Mouse (Mus musculus): ENCODE measurements around the gene Zfp472. TPM values are rescaled to one million over a fixed set of nuclear protein-coding genes. Genes with fewer than 3 reads are reported as not detected.
A peak's percentile ranks its signal among the peaks of the same experiment; 100 is the strongest.
"Not testable (repeated sequence)": the region's sequence is repeated elsewhere in the genome, so short reads cannot be mapped to it uniquely, and the experiment has no call there.

Gene Zfp472
- polyA plus RNA-seq, 1 experiment from 2014 or later, result 9.9 TPM

DNA sequence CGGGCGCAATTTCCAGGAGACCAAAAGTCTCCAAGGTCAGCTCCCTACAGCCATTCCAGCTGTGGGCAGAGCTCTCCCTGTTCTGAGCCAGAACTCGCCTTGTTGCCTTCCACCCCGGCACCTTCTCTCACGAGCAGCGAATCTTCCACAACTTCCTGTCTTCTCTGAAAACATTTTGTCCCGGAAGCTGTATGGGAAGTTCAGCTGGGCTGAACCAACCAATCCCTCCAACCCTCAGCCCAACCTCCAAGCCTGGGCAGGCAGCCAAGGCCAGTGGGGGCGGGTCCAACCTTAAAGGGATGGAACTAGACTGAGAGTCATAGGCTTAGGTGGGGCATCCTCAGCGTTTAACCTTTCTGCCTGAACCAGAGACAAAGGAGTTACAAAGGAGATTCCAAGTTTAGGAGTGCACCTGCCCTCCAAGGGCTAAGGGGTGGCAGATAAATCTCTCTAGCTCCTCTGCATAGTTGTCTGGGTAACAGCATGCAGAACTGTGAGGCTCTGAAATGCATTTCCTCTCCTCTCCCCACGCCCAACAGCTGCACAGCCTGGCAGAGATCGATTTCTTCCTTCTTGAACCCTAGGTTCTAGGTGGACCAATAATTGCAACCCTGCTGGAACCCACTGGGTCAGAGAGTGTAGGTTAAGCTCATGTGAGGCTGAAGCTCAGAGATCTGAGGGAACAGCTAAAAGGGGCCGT is 18.2 kb upstream of the Zfp472 start, which contains the start of gene Cyp4f13:
Gene Cyp4f13 (minus strand): TSS at position 188 of the 700 bp plus-strand sequence.
- H3K9ac ChIP-seq, result peak within 1 kb of the TSS; percentile 58
- H3K4me3 ChIP-seq (replicated peaks), result peak within 1 kb of the TSS; percentile 66
- no peaks in the 10 kb centered on the region for H3K9me3 ChIP-seq (replicated peaks)
- WGBS, result 22% methylated on average over 12 of the region's 12 CpGs
- peak within 1 kb of the TSS; percentile 84 for H3K27ac ChIP-seq
- no peaks in the 10 kb centered on the region for H3K27me3 ChIP-seq
- ATAC-seq (replicated peaks; ENCODE audit: low FRiP score), result peak; percentile 99
- H3K4me2 ChIP-seq, result peak within 1 kb of the TSS; percentile 81
- H3K36me3 ChIP-seq, result no peaks in the 10 kb centered on the region
- H3K4me1 ChIP-seq, result peaks cover 15% of the 10 kb centered on the region

- no peak overlapping the region for H3K9ac ChIP-seq
- no peak overlapping the region for H3K4me2 ChIP-seq
- H3K9me3 ChIP-seq (replicated peaks), result no peaks in the 10 kb centered on the region
- 84% methylated on average over 3 of the region's 3 CpGs for WGBS
- H3K27me3 ChIP-seq, result no peaks in the 10 kb centered on the region
- no peaks in the 10 kb centered on the region for H3K36me3 ChIP-seq
- H3K4me3 ChIP-seq (replicated peaks), result no peak overlapping the region
- ATAC-seq (replicated peaks; ENCODE audit: low FRiP score), result no peak
- H3K27ac ChIP-seq, result no peak overlapping the region
- H3K4me1 ChIP-seq, result peaks cover 15% of the 10 kb centered on the region
Measured at GRCm38 (mm10) chr17:32950136-32950535, 15.5 kb upstream of the Zfp472 start.

DNA sequence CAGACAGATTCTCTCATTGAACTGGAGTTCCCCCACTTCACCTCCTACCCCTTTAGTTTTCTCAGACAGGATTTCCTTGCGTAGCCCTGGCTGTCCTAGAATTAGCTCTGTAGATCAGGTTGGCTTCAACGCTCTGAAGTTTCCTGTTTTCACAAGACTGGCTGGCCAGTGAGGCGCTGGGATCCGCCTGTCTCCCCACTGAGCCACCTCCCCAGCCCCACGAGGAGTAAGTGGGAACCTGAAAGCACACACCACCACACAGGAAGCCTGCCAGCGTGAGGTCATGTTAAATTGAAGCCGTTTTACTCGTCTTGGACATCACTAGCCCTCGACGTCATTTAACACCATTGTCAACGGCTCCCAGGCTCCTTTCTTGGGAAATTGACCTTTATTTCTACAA is 14.6 kb upstream of the Zfp472 start:
- no peaks in the 10 kb centered on the region for H3K9me3 ChIP-seq (replicated peaks)
- peaks cover 15% of the 10 kb centered on the region for H3K4me1 ChIP-seq
- H3K27me3 ChIP-seq, result no peaks in the 10 kb centered on the region
- 81% methylated on average over 11 of the region's 11 CpGs for WGBS
- no peak overlapping the region for H3K9ac ChIP-seq
- ATAC-seq (replicated peaks; ENCODE audit: low FRiP score), result no peak
- no peak overlapping the region for H3K4me2 ChIP-seq
- no peak overlapping the region for H3K27ac ChIP-seq
- H3K36me3 ChIP-seq, result no peaks in the 10 kb centered on the region
- no peak overlapping the region for H3K4me3 ChIP-seq (replicated peaks)

DNA sequence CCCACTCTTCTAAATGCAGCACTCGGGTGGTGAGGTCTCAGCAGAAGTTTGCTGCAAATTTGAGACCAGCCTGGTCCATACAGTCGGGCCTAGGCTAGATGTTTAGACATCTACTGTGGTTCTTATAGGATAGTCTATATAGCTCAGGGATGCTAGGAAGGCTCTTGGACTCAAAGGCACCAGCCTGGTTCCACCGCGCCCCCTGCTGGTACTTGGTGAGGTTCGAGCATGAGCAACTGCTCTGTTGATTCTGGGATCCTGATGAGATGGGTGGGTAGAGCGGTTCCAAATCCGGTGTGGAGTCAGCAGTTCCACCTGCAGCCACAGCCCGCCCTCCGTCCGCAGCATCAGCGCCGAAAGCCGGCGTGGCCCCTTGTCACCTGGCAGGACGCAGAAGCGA is 14.2 kb upstream of the Zfp472 start:
- WGBS, result 30% methylated on average over 16 of the region's 16 CpGs
- Histone ChIP-seq H3K9ac (no peak overlapping the region), H3K4me1 (peaks cover 12% of the 10 kb centered on the region), H3K27me3 (no peaks in the 10 kb centered on the region), H3K27ac (no peak overlapping the region), H3K9me3 (replicated peaks) (no peaks in the 10 kb centered on the region), H3K36me3 (no peaks in the 10 kb centered on the region), H3K4me2 (0 out of 2 replicates have a peak overlapping the region, but pooled peaks have one; percentile 19), H3K4me3 (replicated peaks) (no peak overlapping the region)
- ATAC-seq (replicated peaks; ENCODE audit: low FRiP score), result no peak

- peak; percentile 55 for ATAC-seq (replicated peaks; ENCODE audit: low FRiP score)
- no peaks in the 10 kb centered on the region for H3K27me3 ChIP-seq
- peak overlapping the region; percentile 96 for H3K27ac ChIP-seq
- H3K4me2 ChIP-seq, result peak overlapping the region; percentile 81
- peak overlapping the region; percentile 62 for H3K9ac ChIP-seq
- H3K4me1 ChIP-seq, result peaks cover 16% of the 10 kb centered on the region
- H3K4me3 ChIP-seq (replicated peaks), result peak overlapping the region; percentile 89
- H3K36me3 ChIP-seq, result no peaks in the 10 kb centered on the region
- no peaks in the 10 kb centered on the region for H3K9me3 ChIP-seq (replicated peaks)
- WGBS, result under 1% methylated on average over 14 of the region's 14 CpGs
Measured at GRCm38 (mm10) chr17:32965253-32965622, 376 bp upstream of the Zfp472 start.

DNA sequence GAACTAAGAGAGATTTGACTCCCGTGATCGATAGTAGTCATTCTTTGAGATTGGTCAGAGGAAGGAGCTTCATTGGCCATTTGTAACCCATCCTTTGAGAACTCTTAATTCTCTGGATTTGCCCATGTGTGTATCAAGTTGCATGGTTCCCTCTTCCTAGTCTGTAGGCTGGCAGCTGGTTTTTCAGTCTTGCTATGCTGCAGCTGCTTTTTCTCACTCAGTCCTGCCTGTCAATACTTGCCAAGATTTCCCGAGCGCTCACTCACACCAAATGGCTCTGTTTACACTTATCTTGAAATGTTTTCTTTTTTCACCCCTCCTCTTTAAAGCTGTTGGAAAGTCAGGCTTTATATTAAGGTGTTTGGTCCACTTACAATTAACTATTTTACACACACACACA is 15.7 kb downstream of the Zfp472 start:
- no peak for ATAC-seq (replicated peaks; ENCODE audit: low FRiP score)
- peaks cover 46% of the 10 kb centered on the region for H3K36me3 ChIP-seq
- no peak overlapping the region for H3K4me3 ChIP-seq (replicated peaks)
- H3K4me2 ChIP-seq, result no peak overlapping the region
- H3K27ac ChIP-seq, result no peak overlapping the region
- no peaks in the 10 kb centered on the region for H3K4me1 ChIP-seq
- H3K9me3 ChIP-seq (replicated peaks), result no peaks in the 10 kb centered on the region; the same call in 1 of the 2 replicates
- 80% methylated on average over 4 of the region's 4 CpGs for WGBS
- no peak overlapping the region for H3K9ac ChIP-seq
- H3K27me3 ChIP-seq, result no peaks in the 10 kb centered on the region

DNA sequence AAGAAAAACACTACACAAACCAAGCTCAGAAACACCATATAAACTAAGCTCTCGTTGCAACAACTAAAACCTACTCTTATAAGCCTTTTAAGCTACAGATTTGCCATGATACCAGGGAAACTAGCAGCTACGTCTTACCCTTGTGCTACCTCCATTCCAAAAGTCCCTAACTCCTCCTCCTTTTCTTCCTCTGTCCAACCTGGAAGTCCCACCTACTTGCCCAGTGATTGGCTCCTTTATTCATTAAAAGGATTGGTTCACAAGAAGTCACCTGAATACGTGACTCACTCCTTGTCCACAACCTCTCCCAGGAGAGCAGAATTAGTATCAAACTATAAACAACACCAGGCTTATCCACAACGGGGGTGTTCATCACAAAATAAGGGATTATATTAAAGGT is 20.7 kb downstream of the Zfp472 start:
- Histone ChIP-seq H3K9me3 (replicated peaks) (no peaks in the 10 kb centered on the region; the same call in 1 of the 2 replicates), H3K36me3 (peaks cover 4% of the 10 kb centered on the region; the same call in 1 of the 2 replicates), H3K27ac (no peak overlapping the region), H3K4me3 (replicated peaks) (no peak overlapping the region), H3K27me3 (no peaks in the 10 kb centered on the region), H3K9ac (no peak overlapping the region), H3K4me1 (no peaks in the 10 kb centered on the region), H3K4me2 (no peak overlapping the region)
- no peak for ATAC-seq (replicated peaks; ENCODE audit: low FRiP score)
- WGBS, result 80% methylated on average over 4 of the region's 4 CpGs

- Histone ChIP-seq H3K4me1 (peaks cover 9% of the 10 kb centered on the region), H3K9me3 (replicated peaks) (no peaks in the 10 kb centered on the region), H3K4me3 (replicated peaks) (peak overlapping the region; percentile 83), H3K4me2 (peak overlapping the region; percentile 77), H3K9ac (no peak overlapping the region), H3K27me3 (no peaks in the 10 kb centered on the region), H3K36me3 (peaks cover 26% of the 10 kb centered on the region), H3K27ac (no peak overlapping the region)
- no peak for ATAC-seq (replicated peaks; ENCODE audit: low FRiP score)
- WGBS, result 70% methylated on average over 12 of the region's 12 CpGs
Measured at GRCm38 (mm10) chr17:32991965-32992698, 26.5 kb downstream of the Zfp472 start.

DNA sequence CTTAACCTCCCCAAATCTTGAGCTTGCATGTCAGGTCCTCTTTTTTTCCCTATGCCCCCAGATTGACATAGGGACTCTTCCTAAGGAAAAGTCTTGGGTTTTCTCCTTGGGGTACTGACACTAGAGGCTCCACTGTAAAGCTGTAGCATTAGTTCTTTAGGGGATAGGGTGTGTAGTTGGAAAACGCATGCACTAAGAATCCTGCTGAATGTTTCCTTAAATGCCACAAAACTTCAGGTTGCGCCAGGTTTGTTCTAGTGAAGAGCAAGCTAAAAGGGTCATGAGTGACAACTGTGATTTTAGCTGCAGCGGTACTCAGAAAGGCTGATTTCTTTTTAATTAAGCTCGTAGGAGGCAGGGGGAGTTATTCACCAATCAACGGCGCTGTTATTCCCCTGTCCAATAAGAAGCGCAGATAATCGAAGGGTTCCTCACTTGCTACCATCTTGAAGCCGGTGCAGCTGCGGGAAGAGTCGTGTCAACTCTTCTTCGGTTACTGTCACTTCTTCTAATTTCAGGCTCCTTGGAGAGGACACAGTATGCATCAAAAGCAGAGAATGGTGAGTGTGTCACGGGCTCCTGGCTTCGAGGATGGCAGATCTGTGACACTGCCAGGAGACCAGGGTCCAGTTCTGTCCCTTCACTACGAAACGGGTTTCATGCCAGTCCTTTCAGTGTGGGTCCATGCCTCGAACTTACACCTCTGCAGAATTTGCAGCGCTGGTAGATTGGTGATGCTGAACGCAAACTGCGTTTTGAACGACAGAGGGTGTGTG is 27.3 kb downstream of the Zfp472 start, which contains the start of gene Zfp952:
Gene Zfp952 (plus strand): TSS at position 431 of the 776 bp plus-strand sequence.
- no peaks in the 10 kb centered on the region for H3K9me3 ChIP-seq (replicated peaks)
- peaks cover 26% of the 10 kb centered on the region for H3K36me3 ChIP-seq
- peak within 1 kb of the TSS; percentile 63 for H3K9ac ChIP-seq
- peak within 1 kb of the TSS; percentile 74 for H3K27ac ChIP-seq
- H3K4me1 ChIP-seq, result peaks cover 9% of the 10 kb centered on the region
- peak within 1 kb of the TSS; percentile 83 for H3K4me3 ChIP-seq (replicated peaks)
- peak within 1 kb of the TSS; percentile 77 for H3K4me2 ChIP-seq
- WGBS, result 2% methylated on average over 21 of the region's 21 CpGs
- peak; percentile 97 for ATAC-seq (replicated peaks; ENCODE audit: low FRiP score)
- no peaks in the 10 kb centered on the region for H3K27me3 ChIP-seq

- Histone ChIP-seq H3K36me3 (peaks cover 65% of the 10 kb centered on the region), H3K27me3 (no peaks in the 10 kb centered on the region), H3K4me2 (no peak overlapping the region), H3K4me3 (replicated peaks) (no peak overlapping the region), H3K9ac (no peak overlapping the region), H3K27ac (no peak overlapping the region), H3K9me3 (replicated peaks) (peaks cover 8% of the 10 kb centered on the region), H3K4me1 (peaks cover 6% of the 10 kb centered on the region)
- ATAC-seq (replicated peaks; ENCODE audit: low FRiP score), result no peak
- 89% methylated on average over 2 of the region's 2 CpGs for WGBS
Measured at GRCm38 (mm10) chr17:32998492-32998891, 32.9 kb downstream of the Zfp472 start.

GRCm38 (mm10) chr17:33008337-33008736 is 42.7 kb downstream of the Zfp472 start:
- Histone ChIP-seq H3K4me3 (replicated peaks) (no peak overlapping the region), H3K4me1 (no peaks in the 10 kb centered on the region), H3K4me2 (no peak overlapping the region), H3K9ac (no peak overlapping the region), H3K27ac (no peak overlapping the region), H3K36me3 (peaks cover 24% of the 10 kb centered on the region), H3K9me3 (replicated peaks) (peaks cover 9% of the 10 kb centered on the region), H3K27me3 (no peaks in the 10 kb centered on the region)
- 48% methylated on average over 9 of the region's 9 CpGs for WGBS
- ATAC-seq (replicated peaks; ENCODE audit: low FRiP score), result no peak

DNA sequence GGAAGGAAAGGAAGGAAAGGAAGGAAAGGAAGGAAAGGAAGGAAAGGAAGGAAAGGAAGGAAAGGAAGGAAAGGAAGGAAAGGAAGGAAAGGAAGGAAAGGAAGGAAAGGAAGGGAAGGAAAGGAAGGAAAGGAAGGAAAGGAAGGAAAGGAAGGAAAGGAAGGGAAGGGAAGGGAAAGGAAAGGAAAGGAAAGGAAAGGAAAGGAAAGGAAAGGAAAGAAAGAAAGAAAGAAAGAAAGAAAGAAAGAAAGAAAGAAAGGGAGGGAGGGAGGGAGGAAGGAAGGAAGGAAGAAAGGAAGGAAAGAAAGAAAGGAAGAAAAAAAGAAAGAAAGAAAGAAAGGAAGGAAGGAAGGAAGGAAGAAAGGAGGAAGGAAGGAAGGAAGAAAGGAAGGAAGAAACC is 54.8 kb downstream of the Zfp472 start:
- H3K4me1 ChIP-seq; H3K4me2 ChIP-seq; H3K27me3 ChIP-seq; ATAC-seq (replicated peaks; ENCODE audit: low FRiP score); H3K27ac ChIP-seq; H3K4me3 ChIP-seq (replicated peaks); H3K9ac ChIP-seq: not testable (repeated sequence)
- Histone ChIP-seq H3K9me3 (replicated peaks) (peaks cover 67% of the 10 kb centered on the region), H3K36me3 (peaks cover 85% of the 10 kb centered on the region)

All from kidney, embryonic 15.5 days (tissue).